Mouse (Mus musculus) embryo, embryonic 10.5 days (tissue): Measurements from ENCODE around the gene Aars.
"Not testable (repeated sequence)": the region's sequence is repeated elsewhere in the genome, so short reads cannot be mapped to it uniquely, and the experiment has no call there.

Experiments used
- DNase-seq: peaks from one replicate; pipeline ENCODE4 v3.0.0-alpha.2; 2015; ENCODE audit warnings: low spot score

Aars gene

GRCm38 (mm10) chr8:111032916-111033315 lies at the start of gene Aars:
TSS of gene Aars (plus strand) at chr8:111033144.
- DNase-seq, result no peak

- DNase-seq, result no peak
Observed at GRCm38 (mm10) chr8:110987805-110988744, 44.9 kb upstream of the Aars start.

DNA sequence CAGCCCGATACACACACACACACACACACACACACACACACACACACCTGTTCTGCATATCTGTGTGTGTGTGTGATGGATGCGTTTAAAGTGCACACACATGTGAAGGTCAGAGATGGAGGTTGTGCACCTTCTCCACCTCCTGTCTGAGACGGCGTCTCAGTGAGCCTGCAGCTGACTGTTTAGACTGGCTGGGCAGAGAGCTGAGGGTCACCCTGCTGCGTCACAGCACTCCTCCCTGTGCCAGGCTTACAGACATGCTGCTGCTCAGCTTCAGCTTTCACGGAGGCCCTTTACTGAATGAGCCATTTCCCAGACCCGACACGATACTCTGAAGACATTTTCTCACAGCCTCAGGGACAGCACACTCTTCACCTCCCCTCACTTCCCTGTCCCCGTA lies 42.9 kb upstream of the Aars start:
- DNase-seq, result no peak

GRCm38 (mm10) chr8:110996641-110997430 lies 36.1 kb upstream of the Aars start:
- peak; percentile 21 for DNase-seq

DNA sequence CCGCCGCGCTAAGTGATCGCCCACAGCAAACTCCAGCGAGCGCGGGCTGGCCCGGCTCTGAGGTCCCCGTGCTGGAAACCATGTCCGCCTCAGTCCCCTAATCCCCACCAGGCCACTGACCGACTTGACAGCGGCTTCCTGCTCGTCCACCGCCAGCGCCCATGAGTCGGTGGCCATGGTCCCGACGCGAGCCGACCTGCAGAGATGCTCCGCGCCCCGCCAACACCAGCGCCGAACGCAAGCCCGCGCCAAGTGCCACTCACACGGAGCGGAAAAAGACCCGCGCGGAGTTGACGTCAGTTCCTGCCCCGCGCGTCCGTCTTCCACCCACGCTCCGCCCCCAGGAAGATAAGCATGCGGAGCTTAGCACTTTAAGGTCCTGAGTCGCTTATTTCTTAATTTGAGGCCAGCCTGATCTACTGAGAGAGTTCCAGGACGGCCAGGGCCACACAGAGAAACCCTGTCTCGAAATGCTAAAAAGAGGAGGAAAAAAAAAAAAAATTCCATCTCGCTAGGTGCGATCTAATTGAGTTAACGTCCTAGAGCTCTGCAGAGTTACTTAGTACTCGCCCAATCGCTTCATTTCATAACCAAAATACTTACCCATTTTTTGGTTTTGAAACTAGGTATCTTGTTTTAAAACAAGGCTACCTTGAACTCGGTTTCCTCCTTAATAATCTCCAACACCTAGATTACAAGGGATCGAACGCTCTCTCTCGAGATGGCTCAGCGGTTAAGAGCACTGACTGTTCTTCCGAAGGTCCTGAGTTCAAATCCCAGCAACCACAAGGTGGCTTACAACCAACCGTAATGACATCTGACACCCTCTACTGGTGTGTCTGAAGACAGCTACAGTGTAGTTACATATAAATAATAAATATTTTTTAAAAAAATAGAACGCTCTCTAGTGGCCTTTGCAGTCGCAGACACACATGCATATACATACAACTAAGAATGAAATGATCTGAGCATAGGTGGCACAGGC lies 35.1 kb upstream of the Aars start, which contains the start of gene Ddx19a:
Gene Ddx19a (minus strand): TSS at position 254 of the 985 bp plus-strand sequence.
- peak; percentile 93 for DNase-seq

DNA sequence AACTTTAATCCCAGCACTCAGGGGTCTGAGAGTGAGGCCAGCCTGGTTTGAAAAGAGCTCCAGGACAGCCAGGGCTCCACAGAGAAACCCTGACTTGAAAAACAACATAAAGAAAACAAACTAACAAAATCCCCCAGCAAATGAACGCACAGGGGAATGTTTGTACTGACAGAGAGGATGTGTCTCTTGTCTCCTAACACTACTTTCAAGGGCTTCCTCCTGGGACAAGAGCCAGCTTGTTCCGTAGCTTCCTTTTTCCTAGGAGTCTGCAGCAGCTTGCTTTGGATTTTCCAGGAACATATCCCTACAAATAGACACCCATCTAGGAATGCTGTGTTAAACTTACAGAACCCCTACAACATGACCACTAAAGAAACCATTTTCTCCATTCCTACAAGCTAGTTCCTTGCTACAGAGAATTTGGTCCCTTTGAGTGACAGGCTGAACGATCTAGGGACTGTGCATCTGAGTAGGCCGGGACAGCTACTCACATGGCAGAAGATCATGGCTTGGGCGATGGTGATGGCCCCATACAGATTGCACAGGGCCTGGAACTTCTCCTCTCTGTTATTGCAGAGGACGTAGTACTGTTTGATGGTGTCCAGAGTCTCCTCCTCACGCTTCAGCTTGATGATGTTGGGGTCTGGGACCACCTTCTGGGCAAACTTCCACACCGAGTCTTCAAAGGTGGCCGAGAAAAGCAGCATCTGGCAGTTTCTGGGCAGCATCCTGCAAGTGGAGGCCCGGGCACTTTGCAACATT lies 22.5 kb upstream of the Aars start:
- not testable (repeated sequence) for DNase-seq

DNA sequence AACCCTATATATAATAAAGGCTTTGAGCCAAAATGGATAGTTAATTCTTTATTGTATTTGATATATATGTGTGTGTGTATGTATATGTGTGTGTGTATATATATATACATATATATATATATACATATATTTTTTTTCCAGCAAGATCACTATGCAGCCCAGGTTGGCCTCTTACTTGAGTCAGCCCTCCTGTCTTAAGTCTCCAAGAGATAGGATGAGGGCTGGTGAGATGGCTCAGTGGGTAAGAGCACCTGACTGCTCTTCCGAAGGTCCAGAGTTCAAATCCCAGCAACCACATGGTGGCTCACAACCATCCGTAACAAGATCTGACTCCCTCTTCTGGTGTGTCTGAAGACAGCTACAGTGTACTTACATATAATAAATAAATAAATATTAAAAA lies 6.3 kb upstream of the Aars start:
- DNase-seq, result not testable (repeated sequence)

GRCm38 (mm10) chr8:111027391-111027937 lies 5.5 kb upstream of the Aars start:
- DNase-seq, result peak; percentile 90

- DNase-seq, result no peak
Observed at GRCm38 (mm10) chr8:111029589-111029988, 3.4 kb upstream of the Aars start.

GRCm38 (mm10) chr8:111030045-111030444 lies 2.9 kb upstream of the Aars start:
- no peak for DNase-seq

GRCm38 (mm10) chr8:111031572-111031971 lies 1.4 kb upstream of the Aars start, which contains the start of gene Ddx19b:
TSS of gene Ddx19b (minus strand) at chr8:111031751.
- DNase-seq, result no peak

DNA sequence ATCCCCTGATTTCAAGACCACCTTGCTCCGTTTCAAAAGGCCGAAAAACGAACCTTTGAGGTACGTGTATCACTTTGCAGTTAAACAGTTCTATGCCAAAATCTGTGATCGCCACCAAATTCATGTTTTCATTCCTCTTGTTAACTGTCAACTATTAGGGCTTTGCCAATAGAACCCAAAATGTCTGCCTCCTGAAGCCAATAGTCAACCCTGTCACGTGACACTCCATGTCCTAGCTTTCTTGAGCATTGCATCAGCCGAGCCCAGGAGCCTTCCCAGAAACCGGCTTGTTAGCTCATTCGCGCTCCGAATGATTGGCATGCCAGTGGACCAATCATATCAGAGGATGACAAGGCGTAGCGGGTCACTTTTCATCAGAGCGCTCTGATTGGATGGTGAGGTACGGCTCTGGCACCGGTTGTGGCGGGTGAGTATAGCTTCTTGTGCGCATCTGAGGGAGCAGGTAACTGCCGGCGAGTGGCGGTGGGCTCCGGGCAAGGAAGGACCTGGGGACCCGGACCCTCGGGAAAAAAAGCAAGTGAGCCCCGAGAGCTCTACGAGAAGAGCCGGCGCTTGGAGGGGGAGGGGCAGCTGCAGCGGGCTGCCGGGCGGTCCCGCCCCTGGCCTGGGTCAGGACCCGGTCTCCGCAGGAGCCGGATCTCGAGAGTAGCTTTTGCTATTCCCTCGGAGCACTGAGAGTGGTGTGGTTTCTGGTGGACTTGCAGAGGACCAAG lies 705 bp downstream of the Aars start:
- DNase-seq, result peak; percentile 100

- DNase-seq, result peak; percentile 66
Observed at GRCm38 (mm10) chr8:111034276-111034675, 1.3 kb downstream of the Aars start.

DNA sequence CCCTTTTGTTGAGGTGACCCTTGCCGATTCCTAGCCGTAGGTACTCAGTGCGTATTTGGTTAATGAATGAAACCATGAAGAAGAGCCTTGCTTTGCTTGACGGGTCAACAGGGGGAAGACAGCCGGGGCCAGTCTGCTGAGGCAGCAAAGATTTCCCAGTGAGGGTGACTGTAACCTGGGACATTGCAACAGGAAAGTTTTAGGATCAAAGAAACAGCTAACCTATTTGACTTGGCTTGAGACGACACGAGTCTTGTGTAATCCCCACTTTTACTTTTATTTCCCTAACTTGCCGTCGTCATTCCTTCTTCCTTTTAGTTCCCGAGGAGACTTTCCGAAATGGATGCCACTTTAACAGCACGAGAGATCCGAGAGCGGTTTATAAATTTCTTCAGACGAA lies 3.6 kb downstream of the Aars start:
- no peak for DNase-seq

DNA sequence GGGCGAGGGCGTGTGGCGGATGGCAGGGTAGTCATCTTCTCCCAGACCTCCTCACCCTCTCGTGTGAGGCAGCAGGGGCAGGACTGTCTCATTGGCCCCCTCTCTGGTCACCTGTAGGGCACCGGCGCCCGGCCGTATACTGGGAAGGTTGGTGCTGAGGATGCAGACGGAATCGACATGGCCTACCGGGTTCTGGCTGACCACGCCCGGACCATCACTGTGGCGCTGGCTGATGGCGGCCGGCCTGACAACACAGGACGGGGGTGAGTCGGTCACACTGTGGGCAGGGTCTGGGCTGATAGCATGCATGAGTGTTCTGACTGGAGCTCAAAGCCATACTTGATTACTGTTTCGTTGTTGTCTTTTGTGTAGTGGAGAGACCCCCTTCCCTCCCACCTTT lies 9.6 kb downstream of the Aars start:
- no peak for DNase-seq

DNA sequence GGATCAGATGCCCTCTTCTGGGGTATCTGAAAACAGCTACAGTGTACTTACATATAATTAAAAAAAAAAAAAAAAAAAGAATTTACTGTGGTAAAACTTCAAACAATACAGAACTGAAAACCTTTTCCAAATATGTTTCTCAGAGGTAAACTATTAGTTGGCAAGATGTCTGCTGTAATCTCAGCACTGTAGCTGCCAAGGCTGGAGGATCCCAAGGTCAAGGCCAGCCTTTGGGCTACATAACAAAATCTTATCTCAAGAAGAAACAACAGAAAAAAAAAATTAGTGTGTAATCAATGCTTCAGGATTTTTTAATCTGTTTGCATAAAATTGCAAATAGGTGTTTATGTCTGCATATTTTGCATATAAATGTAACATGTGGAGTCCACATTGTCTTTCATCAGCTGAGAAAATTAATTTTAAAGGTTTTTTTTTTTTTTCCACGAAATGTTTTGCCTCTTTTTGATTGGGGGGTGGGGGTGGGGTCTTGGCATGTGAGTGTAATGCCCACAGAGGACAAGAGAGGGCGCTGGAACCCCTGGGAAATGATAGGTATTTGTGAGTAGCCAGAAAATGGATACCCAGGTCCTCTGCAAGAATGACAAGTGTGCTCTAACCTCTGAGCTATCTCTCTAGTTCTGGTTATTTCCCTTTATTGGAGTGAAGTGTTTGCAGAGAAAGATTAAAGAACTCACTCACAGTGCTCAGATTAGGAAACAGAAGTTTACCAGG lies 11.2 kb downstream of the Aars start:
- peak; percentile 14 for DNase-seq

DNA sequence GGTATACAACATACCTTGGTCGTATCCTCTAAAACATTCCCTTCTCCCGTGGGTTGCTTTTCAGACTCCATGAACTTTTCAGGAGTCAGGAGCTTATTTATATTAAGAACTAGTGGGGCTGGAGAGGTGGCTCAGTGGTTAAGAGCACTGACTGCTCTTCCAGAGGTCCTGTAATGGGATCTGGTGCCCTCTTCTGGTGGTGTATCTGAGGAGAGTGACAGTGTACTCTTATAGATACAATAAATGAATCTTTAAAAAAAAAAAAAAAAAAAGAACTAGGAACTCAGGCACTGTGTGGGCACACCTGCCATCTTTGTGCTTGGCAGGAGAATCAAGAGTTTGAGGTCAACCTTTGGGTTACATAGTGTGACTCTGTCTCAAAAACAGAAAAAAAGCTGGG lies 15.8 kb downstream of the Aars start:
- DNase-seq, result no peak

- DNase-seq, result no peak
Observed at GRCm38 (mm10) chr8:111049106-111049505, 16.2 kb downstream of the Aars start.
